Mouse (Mus musculus) urinary bladder, postnatal 36 days (tissue): ENCODE measurements around the gene Olfr671.
"Not testable (repeated sequence)": the region's sequence is repeated elsewhere in the genome, so short reads cannot be mapped to it uniquely, and the experiment has no call there.

ENCODE experiments used
- DNase-seq, 2 experiments: peaks; one replicate each; pipeline ENCODE4 v3.0.0; 2022; ENCODE audit warnings: low spot score in 2 of 2, mixed read lengths in 1 of 2

The Olfr671 gene

GRCm38 (mm10) chr7:104979026-104979425 is at the start of gene Olfr671:
Gene Olfr671, minus strand, starts transcription at chr7:104979126.
- DNase-seq = no peak

GRCm38 (mm10) chr7:105028360-105028759 is 49.4 kb upstream of the Olfr671 start, which contains the start of gene Olfr675:
Gene Olfr675, minus strand, starts transcription at chr7:105028460.
- no peak for DNase-seq

GRCm38 (mm10) chr7:105022530-105022929 is 43.6 kb upstream of the Olfr671 start:
- DNase-seq = no peak

GRCm38 (mm10) chr7:105001929-105002328 is 23.0 kb upstream of the Olfr671 start, which contains the start of gene Olfr672:
Gene Olfr672, minus strand, starts transcription at chr7:105002029.
- no peak for DNase-seq

GRCm38 (mm10) chr7:104972507-104972906 is 6.4 kb downstream of the Olfr671 start:
- DNase-seq = not testable (repeated sequence)

- no peak for DNase-seq
These were observed 16.4 kb downstream of the Olfr671 start, which contains the start of gene Olfr670 for GRCm38 (mm10) chr7:104962520-104962919. Gene Olfr670, minus strand, starts transcription at chr7:104962620.

GRCm38 (mm10) chr7:104950234-104950633 is 28.7 kb downstream of the Olfr671 start:
- DNase-seq = not testable (repeated sequence)

GRCm38 (mm10) chr7:104933940-104934339 is 45.0 kb downstream of the Olfr671 start, which contains the start of gene Olfr669:
Gene Olfr669, plus strand, starts transcription at chr7:104934240.
- DNase-seq = no peak

- DNase-seq = no peak
These were observed 51.0 kb downstream of the Olfr671 start, which contains the start of gene Olfr668 for GRCm38 (mm10) chr7:104927957-104928356. Gene Olfr668, minus strand, starts transcription at chr7:104928057.
